Mouse (Mus musculus): ENCODE measurements around the gene Gpr156. TPM values are rescaled to one million over a fixed set of nuclear protein-coding genes. Genes with fewer than 3 reads are reported as not detected.

The Gpr156 gene
- polyA plus RNA-seq, 1 experiment from 2014 or later: 0.66 TPM

DNA sequence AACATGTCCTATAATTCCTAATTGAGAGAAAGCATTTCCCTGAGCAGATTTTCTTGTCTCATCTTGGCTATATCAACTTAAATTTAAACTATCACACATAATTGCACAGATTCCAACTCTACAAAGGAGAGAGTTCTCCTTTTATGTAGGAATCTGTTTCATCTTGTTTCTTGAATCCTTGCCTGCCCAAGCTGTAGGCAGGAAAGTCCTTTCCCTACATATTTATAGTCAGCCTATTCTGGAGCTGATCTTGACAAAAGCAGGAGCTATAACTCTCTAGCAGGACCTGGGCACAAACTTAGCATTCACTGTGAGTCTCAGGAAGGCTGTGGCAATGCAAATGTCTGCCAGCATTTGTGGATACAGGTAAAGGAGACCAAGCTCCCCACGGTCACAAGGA is 125.9 kb downstream of the Gpr156 start:
- WGBS (ENCODE audit: insufficient replicate concordance): 87% methylated on average over 1 of the region's 1 CpGs
- ATAC-seq (replicated peaks; ENCODE audit: insufficient number of reproducible peaks, low FRiP score, low TSS enrichment): no peak

DNA sequence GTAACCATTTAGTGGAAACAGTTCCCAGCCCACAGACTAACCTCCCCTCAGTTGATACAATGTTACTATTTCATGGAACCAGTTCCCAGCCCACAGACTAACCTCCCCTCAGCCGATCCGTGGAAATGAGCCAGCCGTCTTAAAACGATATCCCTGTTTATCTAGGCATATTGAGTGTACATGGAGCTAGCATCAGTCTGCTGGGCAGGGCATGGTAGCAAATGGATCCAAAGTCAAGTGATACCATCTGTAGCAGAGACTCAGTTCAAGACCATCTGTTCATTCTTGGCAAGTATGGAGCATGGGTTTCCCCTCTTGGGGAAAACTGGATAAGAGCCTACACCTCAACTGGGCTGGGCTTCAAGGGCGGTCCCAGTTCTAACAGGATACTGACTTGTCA is 128.3 kb downstream of the Gpr156 start:
- Histone ChIP-seq H3K27ac (ENCODE audit: low read depth, low read length) (no peak overlapping the region), H3K27me3 (ENCODE audit: control insufficient read depth, insufficient read depth, low read length) (no peaks in the 10 kb centered on the region), H3K9ac (ENCODE audit: low read depth, low read length) (no peak overlapping the region), H3K36me3 (ENCODE audit: control insufficient read depth, insufficient read depth, low read length) (no peaks in the 10 kb centered on the region), H3K4me1 (ENCODE audit: control insufficient read depth, insufficient read depth, low read length) (no peaks in the 10 kb centered on the region), H3K4me2 (no peak overlapping the region), H3K4me3 (ENCODE audit: low read depth, low read length) (no peak overlapping the region), H3K9me3 (replicated peaks; ENCODE audit: control insufficient read depth, low read length) (no peaks in the 10 kb centered on the region)
- WGBS (ENCODE audit: insufficient replicate concordance): 83% methylated on average over 5 of the region's 5 CpGs
- ATAC-seq (replicated peaks; ENCODE audit: insufficient number of reproducible peaks, low FRiP score, low TSS enrichment): no peak

More for the DNA sequence above, 125.9 kb downstream of the Gpr156 start:
- H3K9ac ChIP-seq (ENCODE audit: low read depth, low read length): no peak overlapping the region
- no peaks in the 10 kb centered on the region for H3K27me3 ChIP-seq (ENCODE audit: control insufficient read depth, insufficient read depth, low read length)
- no peaks in the 10 kb centered on the region for H3K4me1 ChIP-seq (ENCODE audit: control insufficient read depth, insufficient read depth, low read length)
- no peaks in the 10 kb centered on the region for H3K36me3 ChIP-seq (ENCODE audit: control insufficient read depth, insufficient read depth, low read length)
- H3K4me3 ChIP-seq (ENCODE audit: low read depth, low read length): no peak overlapping the region
- H3K27ac ChIP-seq (ENCODE audit: low read depth, low read length): no peak overlapping the region
- H3K9me3 ChIP-seq (replicated peaks; ENCODE audit: control insufficient read depth, low read length): no peaks in the 10 kb centered on the region
- no peak overlapping the region for H3K4me2 ChIP-seq

DNA sequence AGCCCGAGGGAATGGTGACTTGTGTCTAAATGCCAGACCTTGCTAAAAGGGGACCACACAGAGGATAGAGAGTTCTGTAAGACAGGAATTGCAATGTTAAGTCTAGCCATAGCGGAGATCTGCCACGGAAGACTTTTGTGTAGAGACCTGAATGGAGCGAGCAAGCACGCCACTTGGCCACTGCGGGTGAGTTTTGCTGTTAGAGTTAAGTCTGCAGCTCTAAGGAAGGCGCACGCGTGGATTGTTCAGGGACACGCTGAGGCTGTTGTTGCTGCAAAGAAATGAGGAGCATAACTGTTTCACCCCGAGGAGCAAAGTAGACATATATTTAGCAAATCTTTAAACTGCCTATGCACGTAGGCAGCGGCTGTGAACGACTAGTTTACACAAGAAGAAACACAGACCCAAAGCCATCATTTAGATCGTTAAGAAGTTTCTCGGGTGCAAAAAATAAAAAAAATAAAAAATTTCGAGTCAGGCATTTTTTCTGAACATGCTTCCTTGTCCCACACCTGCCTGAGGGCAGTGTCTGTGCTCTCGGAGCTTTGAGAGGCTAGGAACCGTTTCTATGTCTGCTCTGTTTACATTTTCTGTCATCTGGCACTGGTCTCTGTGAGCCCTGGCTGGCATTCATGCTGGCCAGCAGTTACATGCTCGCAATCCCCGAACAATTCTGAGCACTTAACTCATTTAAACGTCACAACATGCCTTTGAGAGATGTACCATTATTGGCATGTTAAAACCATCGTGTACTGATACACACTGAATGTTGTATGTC is 131.7 kb downstream of the Gpr156 start:
- H3K4me3 ChIP-seq (ENCODE audit: low read depth, low read length): no peak overlapping the region
- no peaks in the 10 kb centered on the region for H3K36me3 ChIP-seq (ENCODE audit: control insufficient read depth, insufficient read depth, low read length)
- H3K27ac ChIP-seq (ENCODE audit: low read depth, low read length): no peak overlapping the region
- no peak for ATAC-seq (replicated peaks; ENCODE audit: insufficient number of reproducible peaks, low FRiP score, low TSS enrichment)
- H3K4me1 ChIP-seq (ENCODE audit: control insufficient read depth, insufficient read depth, low read length): no peaks in the 10 kb centered on the region
- H3K9me3 ChIP-seq (replicated peaks; ENCODE audit: control insufficient read depth, low read length): no peaks in the 10 kb centered on the region
- no peak overlapping the region for H3K4me2 ChIP-seq
- H3K27me3 ChIP-seq (ENCODE audit: control insufficient read depth, insufficient read depth, low read length): no peaks in the 10 kb centered on the region
- no peak overlapping the region for H3K9ac ChIP-seq (ENCODE audit: low read depth, low read length)
- 71% methylated on average over 23 of the region's 23 CpGs for WGBS (ENCODE audit: insufficient replicate concordance)

Other genes with a start within 250 kb of the Gpr156 start
- 500 and 503 TPM in 2 replicates for gene Fstl1, start 139.6 kb upstream of the Gpr156 start, polyA plus RNA-seq (2014; fragmentation: Nextera tagmentation; extraction: Ambion mirVana)
- gene Gm36028, start 55.4 kb upstream of the Gpr156 start, polyA plus RNA-seq (2014; fragmentation: Nextera tagmentation; extraction: Ambion mirVana): 1.00 and 1.0 TPM in 2 replicates
- gene Lrrc58, start 48.1 kb upstream of the Gpr156 start, polyA plus RNA-seq (2014; fragmentation: Nextera tagmentation; extraction: Ambion mirVana): 41.6 and 42.9 TPM in 2 replicates
- gene Gsk3b, start 172.5 kb downstream of the Gpr156 start, polyA plus RNA-seq (2014; fragmentation: Nextera tagmentation; extraction: Ambion mirVana): 41.2 and 57.5 TPM in 2 replicates

All from heart, embryonic 11.5 days (tissue).